Mouse (Mus musculus) retina, postnatal 1 day (tissue): ENCODE measurements around the gene Clec2i.
"Not testable (repeated sequence)": the region's sequence is repeated elsewhere in the genome, so short reads cannot be mapped to it uniquely, and the experiment has no call there.

Source experiments
- DNase-seq: peaks from one replicate; pipeline ENCODE4 v3.0.0-alpha.2; 2012

Clec2i gene

DNA sequence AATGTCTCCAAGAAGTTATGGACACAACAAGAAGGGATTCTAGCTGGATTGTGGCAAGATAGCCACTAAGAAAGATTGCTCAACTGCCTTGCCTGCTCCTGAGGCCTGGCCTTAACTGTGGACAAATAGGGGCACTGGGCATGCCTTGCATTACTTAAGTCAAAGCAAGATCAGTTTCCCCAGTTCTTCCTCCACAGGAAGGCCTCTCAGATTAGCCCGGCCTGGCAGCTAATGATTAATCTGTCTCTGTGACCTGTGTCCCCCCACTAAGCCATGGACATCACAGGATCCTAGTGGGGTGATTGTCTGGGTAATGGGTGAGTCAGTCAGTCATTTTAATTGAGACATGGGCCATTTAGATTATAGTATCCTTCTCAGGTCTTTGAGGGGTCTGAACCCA, 31.9 kb upstream of the Clec2i start:
- DNase-seq, result no peak

DNA sequence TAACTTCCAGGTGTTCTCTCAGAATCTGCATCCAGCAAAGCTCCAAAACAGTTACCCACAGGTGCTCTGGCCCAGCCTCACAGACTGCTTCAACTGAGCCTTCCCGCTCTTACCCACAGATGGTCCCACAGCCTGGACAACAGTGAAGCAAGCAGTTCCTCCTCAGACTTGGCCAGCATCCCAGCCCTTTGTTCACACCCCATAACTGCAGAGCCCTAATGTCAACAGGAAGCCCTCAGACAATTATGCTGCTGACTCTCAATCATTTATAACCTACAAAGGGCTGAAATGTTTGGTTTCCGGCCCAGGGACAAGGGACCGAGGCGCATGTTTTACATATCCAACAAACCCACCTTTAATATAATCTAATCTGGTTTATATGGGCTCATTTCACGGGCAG, 31.1 kb upstream of the Clec2i start:
- peak; percentile 69 for DNase-seq

DNA sequence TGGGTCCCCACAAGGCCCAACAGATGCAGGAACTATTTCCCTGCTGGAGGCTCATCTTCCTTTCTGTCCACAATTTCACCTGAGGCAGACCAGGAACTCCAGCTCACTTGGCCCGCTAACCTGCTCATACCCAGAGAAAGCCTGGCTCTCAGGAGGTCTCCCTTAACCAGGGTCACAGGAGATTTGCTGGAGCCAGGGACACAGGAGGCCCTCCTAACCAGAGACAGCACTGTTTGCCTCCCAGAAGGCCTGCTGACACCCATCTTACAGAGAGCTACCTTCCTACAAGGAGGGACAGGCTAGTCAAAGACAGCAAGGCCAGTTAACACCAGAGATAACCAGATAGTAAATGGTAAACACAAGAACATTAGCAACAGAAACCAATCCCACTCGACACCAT, 29.4 kb upstream of the Clec2i start:
- DNase-seq, result no peak

DNA sequence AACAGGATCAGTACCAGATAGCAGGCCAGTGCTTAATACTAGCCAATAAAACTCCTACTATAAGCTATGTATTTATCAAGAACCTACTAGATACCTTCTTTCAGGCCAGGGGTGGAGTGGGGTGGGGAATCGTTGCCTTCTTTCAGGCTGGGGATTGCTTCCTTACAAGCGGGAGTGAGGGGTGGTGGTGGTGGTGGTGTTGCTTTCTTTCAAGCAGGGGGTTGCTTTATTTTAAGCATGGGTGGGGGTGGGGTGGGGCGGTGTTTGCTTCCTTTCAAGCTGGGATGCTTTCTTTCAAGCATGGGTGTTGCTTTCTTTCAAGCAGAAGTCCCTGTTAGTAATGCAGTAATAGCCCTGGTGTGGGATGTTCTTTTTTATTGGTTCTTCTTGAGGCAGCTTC, 18.5 kb upstream of the Clec2i start:
- DNase-seq, result no peak

DNA sequence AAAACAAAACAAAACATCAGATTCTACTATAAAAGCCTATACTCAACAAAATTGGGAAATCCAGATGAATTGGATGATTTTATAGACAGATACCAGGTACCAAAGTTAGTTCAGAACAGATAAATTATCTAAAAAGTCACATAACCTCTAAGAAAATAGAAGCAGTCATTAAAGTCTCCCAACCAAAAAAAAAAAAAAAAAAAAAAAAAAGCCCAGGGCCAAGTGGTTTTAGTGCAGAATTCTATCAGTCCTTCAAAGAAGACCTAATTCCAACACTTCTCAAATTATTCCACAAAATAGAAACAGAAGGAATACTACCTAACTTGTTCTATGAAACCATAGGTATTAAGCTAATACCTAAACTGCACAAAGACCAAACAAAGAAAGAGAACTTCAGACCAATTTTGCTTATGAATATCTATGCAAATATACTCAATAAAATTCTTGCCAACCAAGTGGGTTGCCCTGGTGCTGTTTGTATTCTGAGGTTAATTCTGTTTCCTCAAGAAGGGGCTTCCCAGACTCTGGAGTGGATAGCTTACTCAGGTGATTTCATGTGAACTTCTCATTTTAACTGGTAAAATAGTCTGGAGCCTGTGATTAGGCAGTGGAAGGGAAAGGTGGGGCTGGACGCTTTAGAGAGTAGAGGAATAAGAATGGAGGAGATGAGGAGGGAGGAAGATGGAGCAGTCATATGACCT, 15.3 kb upstream of the Clec2i start:
- DNase-seq, result no peak

DNA sequence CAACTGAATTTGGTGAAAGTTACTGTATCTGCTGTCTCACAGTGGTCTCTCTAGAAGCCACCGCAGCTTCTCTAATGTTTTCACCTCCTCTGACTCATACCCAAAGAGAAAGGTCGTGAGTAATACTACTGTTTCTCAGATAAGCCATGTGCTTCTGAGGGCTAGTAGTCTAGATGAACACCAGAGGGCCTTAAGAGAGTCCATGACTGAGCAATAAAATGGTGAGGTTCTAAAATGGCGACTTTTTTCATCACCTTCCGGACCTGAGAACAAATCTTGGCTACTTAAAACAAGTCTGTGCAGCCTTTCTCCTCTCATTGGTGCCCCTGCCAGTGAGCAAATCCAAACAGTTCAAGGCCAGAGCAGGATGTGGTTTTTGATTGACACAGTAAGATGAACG, 1.4 kb downstream of the Clec2i start:
- DNase-seq, result no peak

DNA sequence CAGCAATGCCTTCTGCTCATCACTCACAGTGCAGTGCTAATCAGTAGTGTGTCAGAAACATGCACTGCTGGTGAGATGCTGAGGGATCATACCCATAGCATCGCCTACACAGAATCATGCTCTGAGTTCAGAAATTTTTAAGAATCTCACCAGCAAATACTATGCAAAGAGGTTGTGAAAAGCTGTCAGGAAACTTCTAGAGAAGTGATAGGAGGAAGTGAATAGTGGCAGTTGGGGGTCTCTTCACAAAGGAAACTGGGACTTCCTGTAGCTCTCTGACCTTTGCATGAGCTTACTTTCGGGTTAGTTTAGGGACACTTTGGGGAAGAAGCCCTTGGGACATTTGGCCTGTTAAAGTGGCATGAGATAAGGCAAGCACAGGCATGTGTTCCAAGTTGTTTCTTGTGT, 3.6 kb downstream of the Clec2i start, which contains the start of gene BC035044:
TSS of gene BC035044 (minus strand) at position 179 of the 408 bp plus-strand sequence.
- no peak for DNase-seq

DNA sequence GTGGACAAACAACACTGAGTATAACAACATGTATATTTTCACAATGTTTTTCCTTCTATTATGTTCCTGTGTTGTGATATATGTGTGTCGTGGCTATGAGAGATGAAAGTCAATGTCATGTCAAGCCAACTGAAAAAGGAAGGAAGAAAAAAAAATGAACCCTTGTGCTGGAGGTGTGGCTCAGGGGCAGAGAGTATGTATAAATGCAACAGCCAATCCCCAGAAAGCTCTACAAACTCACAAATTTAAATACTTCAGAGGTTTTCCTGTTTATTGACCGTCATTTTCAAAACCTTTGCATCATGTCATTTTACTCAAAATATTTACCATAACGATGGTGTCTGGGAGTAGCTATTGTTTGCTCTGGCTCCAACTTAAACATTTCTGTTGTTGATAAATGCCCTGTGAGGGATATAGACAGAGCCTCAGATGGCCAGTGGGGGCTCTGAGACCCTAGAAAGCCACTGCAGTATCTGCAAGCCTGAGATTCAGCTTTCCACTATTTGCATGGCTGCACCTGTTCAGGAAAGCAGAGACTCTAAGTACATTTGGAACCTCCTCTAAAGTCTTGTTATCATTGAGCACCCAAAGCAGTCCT, 8.1 kb downstream of the Clec2i start:
- no peak for DNase-seq

DNA sequence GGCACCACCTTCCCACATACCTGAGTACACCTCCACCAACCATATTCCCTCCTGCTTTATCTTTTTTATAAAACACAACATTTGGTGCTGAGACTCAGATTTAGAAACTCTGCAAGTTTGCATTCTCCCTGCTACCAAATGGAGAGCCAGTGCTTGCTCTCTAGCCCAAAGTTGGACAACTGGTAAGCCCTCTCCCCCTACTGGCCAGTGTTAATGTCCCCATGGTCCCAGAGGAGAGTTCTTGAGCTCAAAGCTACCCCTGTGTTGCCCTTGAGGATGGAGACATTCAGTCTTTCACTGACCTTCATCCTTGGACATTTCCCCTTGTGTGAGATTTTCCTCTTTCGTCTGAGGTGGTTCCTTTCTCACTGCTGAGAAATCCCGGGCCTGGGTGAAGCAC, 12.7 kb downstream of the Clec2i start:
- no peak for DNase-seq

DNA sequence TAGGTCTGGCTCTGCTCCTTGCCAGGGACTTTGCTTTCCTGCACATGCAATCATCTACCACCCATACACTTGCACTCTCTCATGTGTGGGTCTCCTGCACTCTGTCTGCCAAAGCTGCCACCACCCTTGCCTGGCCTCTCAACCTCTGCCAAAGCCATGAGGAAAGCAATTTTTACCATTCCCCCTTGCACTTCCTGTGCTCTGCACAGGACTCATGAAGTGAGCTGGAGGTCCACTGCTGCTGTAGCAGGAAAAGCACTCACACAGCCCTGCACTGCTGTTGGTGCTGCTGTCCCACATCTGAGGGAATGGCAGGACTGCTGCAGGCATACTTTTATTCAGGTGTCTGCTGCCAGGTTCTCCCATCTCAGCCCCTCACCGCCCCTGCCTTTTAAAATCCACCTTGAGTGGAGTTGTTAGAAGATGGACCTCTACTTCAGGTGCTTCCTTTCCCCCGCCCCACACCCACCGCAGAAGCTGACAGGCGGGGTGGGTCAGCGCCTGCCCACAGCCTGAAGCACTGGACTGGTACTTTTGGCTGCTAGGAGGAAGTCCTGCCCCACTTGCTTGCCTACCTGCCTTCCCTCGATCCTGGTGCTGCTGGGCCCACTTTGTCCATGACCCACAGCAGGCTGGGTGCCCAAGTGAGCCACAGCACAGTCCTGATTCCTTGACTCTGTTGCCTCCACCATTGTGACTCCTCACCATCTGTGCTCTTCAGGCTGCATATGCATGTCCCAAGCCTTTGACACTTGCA, 13.6 kb downstream of the Clec2i start:
- not testable (repeated sequence) for DNase-seq

DNA sequence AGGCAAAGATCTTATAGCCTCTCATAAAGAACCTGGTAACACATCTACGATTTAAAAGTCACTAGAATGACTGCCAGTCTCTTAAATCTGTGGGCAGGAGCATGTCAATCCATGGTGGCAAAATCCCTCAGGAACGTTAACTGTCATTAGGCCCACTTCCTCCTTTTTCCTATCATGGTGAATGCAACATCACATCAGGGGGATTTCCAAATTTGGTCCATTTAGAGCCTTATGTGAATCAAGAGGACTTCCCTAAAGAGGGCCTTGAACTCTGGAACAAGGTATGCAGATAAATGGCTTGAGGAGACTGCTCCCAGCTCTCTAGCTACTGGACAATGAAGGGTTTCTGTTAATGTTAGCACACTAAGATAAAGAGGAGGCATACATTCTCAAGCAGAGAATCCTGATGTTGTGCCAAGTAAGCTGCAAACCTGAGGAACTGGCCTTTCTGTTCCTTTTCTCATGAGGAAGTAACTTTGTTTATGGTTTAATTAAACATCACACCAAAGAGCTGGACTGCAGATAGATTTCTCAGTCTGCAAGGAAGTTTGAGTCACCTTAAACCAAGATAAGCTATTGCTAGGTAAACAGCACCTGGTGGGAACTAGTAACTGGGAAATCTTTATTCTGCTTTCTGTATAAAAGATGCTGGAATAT, 26.3 kb downstream of the Clec2i start:
- DNase-seq, result no peak

DNA sequence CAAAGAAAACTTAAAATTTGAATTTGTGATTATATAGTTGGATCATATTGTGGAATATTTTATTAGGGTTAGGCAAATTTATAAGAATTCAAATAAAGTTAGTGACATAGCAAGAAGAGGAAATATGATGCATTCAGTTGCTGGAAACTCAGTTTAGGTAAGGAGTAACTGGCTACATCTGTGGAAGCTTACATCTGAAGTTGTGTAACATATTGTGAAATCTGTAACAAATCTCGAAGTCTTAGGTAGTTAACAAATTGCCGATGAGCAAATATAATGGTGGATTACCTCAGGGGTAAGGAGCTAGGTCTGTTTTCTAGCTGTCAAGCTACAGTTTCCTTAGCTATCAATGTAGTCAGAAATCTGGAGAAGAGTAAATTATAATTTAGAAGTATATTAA, 29.9 kb downstream of the Clec2i start:
- no peak for DNase-seq

DNA sequence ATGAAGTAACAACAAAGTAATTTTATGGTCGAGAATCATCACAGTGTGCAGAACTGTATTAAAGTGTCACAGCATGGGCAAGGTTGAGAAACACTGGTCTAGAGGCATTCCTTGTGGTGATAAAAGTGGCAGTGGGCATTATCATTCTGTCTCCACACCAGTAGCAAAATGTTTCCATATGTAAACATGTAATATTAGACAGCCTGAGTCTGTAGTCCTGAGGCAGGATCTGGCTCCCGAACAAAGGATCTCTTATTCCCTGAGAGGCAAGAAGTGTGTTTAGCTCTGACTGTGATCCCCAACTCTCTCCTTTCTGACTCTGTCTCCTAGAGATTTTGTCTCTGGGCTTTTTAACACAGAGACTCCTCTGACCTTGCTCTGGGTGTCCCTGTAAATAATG, 45.7 kb downstream of the Clec2i start:
- DNase-seq, result no peak

DNA sequence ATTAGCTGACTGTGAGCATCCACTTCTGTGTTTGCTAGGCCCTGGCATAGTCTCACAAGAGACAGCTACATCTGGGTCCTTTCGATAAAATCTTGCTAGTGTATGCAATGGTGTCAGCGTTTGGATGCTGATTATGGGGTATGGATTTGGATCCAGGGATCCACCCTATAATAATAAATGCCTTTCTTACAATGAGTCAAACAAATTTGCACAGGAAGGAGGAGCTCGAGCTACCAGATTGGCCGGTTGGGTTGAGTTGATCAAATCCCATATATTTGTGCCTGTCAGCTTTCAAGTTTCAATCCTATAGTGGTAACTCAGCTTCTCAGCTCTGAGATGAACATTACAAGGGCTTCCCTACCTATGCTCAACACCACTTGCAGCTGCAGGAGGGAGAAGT, 46.7 kb downstream of the Clec2i start, which contains the start of gene Clec2g:
TSS of gene Clec2g (plus strand) at position 301 of the 400 bp plus-strand sequence.
- not testable (repeated sequence) for DNase-seq

DNA sequence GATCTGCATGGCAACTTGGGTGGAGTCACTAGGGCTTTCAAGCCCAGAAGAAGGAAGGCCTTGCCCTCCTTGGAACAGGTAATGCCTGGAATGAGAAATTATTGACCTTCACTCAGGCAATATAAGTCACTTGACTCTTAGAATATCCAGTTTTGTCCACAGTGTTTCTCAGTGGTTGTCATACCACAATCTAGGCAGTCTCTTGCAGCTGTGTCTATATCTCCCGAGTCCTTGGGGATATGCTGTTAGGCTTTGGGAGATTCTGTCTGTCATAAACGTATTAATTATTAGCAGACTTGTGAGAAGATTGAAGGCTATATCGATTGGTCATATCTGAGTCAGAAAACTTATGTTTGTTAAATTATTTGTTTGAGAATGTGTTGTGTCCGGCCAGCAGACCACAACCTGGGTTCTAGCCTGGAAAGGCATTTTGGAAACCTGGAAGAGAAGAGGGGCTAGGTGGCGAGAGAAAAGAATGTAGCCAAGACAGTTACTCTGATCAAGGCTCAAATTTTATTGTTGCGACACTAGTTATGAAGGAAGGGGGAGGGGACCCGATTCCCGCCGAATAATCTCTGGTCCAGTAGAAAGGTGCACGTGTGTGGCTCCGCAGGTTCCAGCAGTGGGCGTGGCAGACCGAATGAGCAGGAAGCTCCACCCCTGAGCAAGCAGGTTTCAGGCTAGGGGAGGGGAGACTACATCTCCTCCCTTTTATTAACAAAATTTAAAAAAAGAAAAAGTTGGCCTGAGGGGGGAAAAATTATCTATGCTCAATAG, 48.7 kb downstream of the Clec2i start:
- not testable (repeated sequence) for DNase-seq

DNA sequence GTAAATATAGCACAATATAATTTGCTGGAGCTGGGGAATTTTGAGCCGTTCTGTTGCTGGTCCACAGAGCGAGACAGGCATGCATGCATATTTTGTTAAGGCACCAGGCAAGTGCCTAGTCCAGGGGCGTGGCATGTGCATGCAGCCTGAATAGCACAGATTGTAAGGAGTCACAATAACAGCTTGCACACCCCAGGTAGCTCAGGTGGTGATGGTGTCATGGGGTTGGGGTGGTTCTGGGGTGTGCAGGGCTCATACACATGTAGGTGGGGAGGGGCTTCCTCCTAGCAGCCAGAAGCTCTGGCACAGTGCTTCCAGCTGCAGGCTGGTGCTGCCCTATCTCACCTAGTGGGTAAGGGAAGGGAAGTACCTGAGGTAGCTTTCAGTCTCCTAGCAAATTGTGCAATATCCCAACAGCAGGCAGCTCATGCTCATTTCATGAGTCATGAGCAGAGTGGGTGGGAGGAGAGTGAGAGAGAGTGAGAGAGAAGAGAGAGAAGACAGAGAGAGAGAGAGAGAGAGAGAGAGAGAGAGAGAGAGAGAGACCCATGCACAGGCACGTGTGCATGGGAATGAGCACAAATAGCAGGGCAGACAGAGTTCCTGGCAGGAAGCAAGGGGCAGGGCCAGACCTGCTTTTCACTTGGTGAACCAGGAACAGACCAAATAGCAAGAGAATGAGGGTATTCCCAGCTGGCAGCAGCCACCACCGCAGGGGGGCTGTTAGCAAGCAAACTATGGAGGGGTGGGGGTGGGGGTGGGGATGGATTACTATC, 54.4 kb downstream of the Clec2i start:
- DNase-seq, result no peak

DNA sequence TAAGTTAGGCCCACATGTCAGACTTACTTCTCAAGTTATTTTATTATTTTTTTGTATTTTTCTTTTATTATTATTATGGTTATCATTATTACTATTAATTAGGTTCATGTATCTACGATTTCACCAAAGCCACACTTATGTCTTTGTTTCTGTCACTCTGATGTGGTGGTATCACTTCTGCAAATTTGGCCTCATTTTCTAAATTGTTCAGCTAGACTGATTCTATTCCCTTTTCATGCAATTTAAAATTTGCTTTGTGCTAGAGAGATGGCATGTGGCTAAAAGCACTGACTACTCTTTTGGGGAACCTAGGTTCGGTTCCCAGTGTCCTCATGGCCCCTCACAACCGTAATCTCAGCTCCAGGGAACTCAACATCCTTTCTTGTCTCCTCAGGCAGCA, 58.2 kb downstream of the Clec2i start:
- no peak for DNase-seq
